Mouse (Mus musculus): ENCODE measurements at regions not wholly inside any gene's neighbourhood (a gene's known extent, or its start where the extent isn't known, plus 50 kb on each side); places are given as distances from the start of the nearest gene placed in this dataset.

DNA sequence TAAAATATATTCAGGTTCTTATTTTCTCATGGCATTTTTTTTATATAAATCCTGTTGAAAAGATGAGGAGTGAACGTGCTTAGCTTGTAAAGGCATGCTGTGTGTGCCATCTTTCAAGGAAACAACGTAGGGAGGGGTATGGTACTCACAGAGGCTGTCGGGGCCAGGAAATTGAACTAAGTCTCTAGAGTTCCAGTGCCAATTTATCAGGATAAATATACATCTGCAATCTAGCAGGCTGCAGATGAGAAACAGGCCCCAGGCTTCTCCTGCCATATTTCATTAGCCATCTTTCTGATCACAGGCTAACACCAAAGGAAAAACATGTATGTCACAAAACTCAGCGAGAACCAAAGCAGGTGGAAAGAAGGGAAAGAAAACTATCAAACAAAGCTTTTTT, 954.8 kb upstream of the Flrt2 start:
- DNase-seq (ENCODE audit: extremely low spot score): no peak

GRCm38 (mm10) chr12:94749747-94750515, 942.1 kb upstream of the Flrt2 start:
- DNase-seq (ENCODE audit: extremely low spot score): no peak

DNA sequence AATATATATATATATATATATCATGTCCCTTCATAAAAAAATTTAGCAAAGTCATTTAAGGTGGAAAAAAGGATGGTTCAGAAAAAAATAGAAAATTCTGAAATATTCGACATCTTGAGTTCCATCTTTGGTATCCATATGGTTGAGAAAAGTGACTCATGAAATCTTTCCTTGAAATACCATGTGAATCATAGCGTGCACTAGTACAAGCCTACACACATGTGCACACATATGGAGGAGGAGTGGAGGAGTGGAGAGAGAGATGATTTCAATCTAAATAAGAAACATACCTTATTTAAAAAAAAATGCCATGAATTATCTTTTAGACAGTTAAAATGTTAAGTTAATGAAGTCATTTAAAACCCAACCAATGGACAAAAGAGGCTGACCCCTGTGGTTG, 936.3 kb upstream of the Flrt2 start:
- DNase-seq (ENCODE audit: extremely low spot score): no peak

- DNase-seq (ENCODE audit: extremely low spot score): peak; percentile 12
These were observed 896.0 kb upstream of the Flrt2 start for GRCm38 (mm10) chr12:94795913-94796615.

- DNase-seq (ENCODE audit: extremely low spot score): no peak
These were observed 887.3 kb upstream of the Flrt2 start for GRCm38 (mm10) chr12:94804692-94805091.

DNA sequence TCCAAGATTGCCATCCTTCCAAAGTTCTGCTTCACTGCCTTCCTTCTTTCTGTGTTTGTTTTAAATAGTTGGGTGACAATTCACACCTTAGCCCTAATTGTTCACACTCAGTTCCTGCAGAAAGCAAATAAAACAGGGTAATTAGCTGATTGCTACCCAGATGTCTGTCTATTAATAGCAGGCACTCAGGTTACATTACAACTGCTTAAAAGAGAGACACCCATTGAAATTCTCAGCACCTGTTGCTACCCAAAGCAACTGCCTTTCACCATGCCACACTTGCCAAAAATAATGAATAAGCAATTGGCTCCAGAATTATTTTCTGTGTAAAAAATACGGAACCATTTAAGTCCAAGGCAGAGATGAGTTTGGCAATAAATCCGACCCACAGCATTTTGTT, 860.6 kb upstream of the Flrt2 start:
- no peak for DNase-seq (ENCODE audit: extremely low spot score)

DNA sequence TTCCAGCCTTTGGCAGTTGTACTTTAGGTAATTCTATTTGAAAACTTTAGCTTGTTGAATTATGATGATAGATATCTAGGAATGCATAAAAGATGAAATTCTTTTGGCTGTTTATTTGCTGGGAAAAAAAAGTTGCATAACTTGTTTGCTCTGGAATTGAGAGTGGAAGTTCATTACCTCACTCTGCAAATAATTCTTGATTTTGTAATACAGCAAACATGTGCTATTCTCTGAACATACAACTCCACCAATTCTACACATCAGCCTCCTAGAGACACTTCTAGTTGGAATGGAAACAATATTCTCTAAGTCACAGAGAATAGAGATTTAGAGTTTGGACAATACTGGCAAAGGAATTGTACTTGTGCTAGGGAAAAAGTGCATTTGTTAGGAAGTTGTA, 829.3 kb upstream of the Flrt2 start:
- no peak for DNase-seq (ENCODE audit: extremely low spot score)

DNA sequence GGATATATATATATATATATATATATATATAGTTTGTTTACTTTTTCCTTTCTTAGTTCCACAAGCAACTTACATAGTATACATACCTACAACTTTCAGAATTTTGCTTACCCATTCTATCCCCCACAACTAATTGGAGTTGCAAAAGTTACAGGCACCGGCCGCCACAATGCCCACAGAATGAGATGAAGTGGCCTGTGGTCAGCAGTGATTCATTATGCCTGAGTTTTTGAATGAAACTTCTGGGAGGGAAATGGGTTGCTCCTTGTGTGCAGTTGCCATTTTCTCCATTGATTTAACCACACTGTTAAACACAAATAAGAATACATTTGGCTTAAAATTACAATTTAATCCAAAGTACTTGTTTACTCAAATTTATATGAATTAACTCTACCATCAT, 781.2 kb upstream of the Flrt2 start:
- DNase-seq (ENCODE audit: extremely low spot score): no peak

DNA sequence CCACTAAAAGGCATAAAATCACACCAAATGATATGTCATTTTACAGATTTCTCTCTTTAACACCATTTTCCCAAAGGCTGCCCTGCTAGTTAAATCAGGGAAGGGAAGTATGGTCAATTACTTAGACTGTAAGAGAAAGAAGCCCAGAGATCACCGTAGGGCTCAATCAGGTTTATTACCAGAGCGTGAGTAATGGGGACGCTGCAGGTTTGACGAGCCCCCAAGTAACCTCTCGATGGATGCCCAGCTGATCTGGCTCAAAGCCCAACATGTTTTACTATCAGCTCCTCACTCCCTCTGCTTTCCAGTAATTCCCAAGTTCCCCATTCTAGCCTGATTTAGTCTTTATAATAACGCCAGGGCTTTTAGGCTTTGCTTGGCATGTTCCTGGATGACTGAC, 749.0 kb upstream of the Flrt2 start:
- DNase-seq (ENCODE audit: extremely low spot score): no peak

All from embryo, embryonic 9.5 days (tissue).